Mouse (Mus musculus) c-Kit-negative CD71-positive TER-119-positive erythroid progenitor cells, embryonic 14.5 days (primary cell): ENCODE results near the gene Gm8279.
"Not testable (repeated sequence)": the region's sequence is repeated elsewhere in the genome, so short reads cannot be mapped to it uniquely, and the experiment has no call there.

ENCODE experiments used
- DNase-seq: peaks from one replicate; pipeline ENCODE4 v3.0.0-alpha.2; 2013; ENCODE audit warnings: low read depth, low spot score

The Gm8279 gene

DNA sequence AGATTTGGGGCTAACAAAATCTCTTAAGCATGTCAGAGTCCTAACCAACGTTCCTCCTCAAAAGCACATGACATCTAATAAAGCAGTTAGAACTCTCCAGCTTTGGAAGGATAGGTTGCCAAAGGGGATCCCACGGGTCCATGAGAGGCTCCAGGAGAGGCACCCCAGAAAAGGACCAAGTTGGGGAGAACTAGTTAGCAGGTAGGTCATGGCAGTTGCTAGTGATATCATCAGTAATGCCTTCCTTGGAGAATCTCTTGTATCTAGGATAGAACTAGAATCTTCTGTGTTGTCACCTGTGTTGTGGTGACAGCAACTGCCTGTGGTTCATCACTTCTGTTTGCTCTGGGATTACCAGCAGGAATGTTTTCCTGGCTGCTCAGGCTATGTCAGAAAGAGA is at the start of gene Gm8279:
Gene Gm8279 (plus strand): TSS at position 301 of the 400 bp plus-strand sequence.
- not testable (repeated sequence) for DNase-seq

DNA sequence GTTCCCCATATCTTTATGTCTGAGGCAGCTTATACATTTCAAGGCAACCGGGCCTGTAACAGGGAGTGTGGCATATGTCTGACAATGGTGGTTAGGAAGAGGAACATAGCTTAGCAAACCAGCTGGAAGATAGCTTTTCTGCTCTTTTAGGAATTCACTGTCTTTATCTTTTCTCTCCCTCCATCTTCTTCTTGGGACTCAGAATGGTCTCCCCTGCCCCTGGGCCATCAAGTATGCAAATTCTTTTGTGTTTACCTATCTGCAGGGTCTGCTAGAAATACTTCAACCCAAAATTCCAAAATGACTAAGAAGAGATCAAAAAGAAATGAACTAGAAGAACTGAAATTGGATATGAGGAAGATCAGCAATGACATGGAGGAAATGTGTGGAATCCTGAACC is 32.9 kb downstream of the Gm8279 start, which contains the start of gene Gm3317:
Gene Gm3317 (plus strand): TSS at position 301 of the 400 bp plus-strand sequence.
- not testable (repeated sequence) for DNase-seq

DNA sequence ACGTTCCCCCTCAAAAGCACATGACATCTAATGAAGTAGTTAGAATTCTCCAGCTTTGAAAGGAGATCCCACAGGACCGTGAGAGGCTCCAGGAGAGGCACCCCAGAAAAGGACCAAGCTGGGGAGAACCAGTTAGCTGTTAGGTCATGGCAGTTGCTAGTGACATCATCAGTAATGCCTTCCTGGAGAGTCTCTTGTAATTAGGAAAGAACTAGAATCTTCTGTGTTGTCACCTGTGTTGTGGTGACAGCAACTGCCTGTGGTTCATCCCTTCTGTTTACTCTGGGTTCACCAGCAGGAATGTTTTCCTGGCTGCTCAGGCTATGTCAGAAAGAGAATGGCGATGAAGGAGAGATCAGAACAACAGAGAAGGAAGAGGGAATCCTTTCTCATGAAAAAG is 54.2 kb downstream of the Gm8279 start, which contains the start of gene Gm8271:
Gene Gm8271 (plus strand): TSS at position 301 of the 400 bp plus-strand sequence.
- not testable (repeated sequence) for DNase-seq
